Mouse (Mus musculus) forebrain, embryonic 15.5 days (tissue): ENCODE data around the gene Ano10. TPM values are rescaled to one million over a fixed set of nuclear protein-coding genes. Genes with fewer than 3 reads are reported as not detected.

Source experiments
- ATAC-seq: fragments of 200-750 bp; cut with Nextera tagmentation; replicated peaks from 2 replicates; pipeline ENCODE4 v1.8.0; 2017; ENCODE audit warnings: mild to moderate bottlenecking, moderate TSS enrichment, moderate library complexity
- H3K27ac ChIP-seq: fragments of 300-500 bp; sonication (generic); replicated peaks from 2 replicates; pipeline ENCODE4 v1.5.1; 2015; ENCODE audit warnings: mild to moderate bottlenecking, inconsistent platforms
- H3K27me3 ChIP-seq: fragments of 300-500 bp; sonication (generic); 2 replicates; pipeline ENCODE4 v1.6.1; 2015; ENCODE audit warnings: inconsistent platforms
- H3K36me3 ChIP-seq: fragments of 300-500 bp; sonication (generic); 2 replicates; pipeline ENCODE4 v1.6.1; 2015; ENCODE audit warnings: mild to moderate bottlenecking, inconsistent platforms
- H3K4me1 ChIP-seq: fragments of 300-500 bp; sonication (generic); 2 replicates; pipeline ENCODE4 v1.6.1; 2015; ENCODE audit warnings: inconsistent platforms
- H3K4me2 ChIP-seq: fragments of 300-500 bp; sonication (generic); replicated peaks from 2 replicates; pipeline ENCODE4 v1.6.1; 2015; ENCODE audit warnings: mild to moderate bottlenecking, inconsistent platforms
- H3K4me3 ChIP-seq: fragments of 300-500 bp; sonication (generic); 2 replicates; pipeline ENCODE4 v1.5.1; 2015; ENCODE audit warnings: mild to moderate bottlenecking, inconsistent platforms
- H3K9ac ChIP-seq: fragments of 300-500 bp; sonication (generic); replicated peaks from 2 replicates; pipeline ENCODE4 v1.6.1; 2015; ENCODE audit warnings: mild to moderate bottlenecking, inconsistent platforms
- H3K9me3 ChIP-seq: fragments of 300-500 bp; sonication (generic); 2 replicates; pipeline ENCODE4 v1.6.1; 2016; ENCODE audit warnings: inconsistent platforms
- WGBS: fragments of 180-500 bp; shearing (Covaris S2); methylation state at CpG from one replicate; pipeline ENCODE4 v1.1.7; 2015; ENCODE audit warnings: mixed read lengths; 5-methylcytosine and 5-hydroxymethylcytosine counted together
- polyA plus RNA-seq: library from polyadenylated mRNA; unstranded; fragments of >200 nt; fragmentation: Nextera tagmentation; extraction: Ambion mirVana; gene quantifications from 2 replicates; pipeline ENCODE4 v1.2.1, GENCODE M21; 2015

Gene Ano10
- polyA plus RNA-seq, 1 experiment from 2014 or later: 35.2 TPM

GRCm38 (mm10) chr9:122146124-122146870 is 147.9 kb downstream of the Ano10 start:
- H3K4me2 ChIP-seq: no peak overlapping the region
- no peak overlapping the region for H3K27ac ChIP-seq
- no peak overlapping the region for H3K9ac ChIP-seq
- H3K36me3 ChIP-seq: peaks cover 17% of the 10 kb centered on the region
- no peak for ATAC-seq
- no peak overlapping the region for H3K4me3 ChIP-seq
- no peaks in the 10 kb centered on the region for H3K4me1 ChIP-seq
- WGBS: 87% methylated on average over 4 of the region's 4 CpGs
- no peaks in the 10 kb centered on the region for H3K9me3 ChIP-seq
- H3K27me3 ChIP-seq: no peaks in the 10 kb centered on the region

- no peak for ATAC-seq
- Histone ChIP-seq H3K4me2 (no peak overlapping the region), H3K9me3 (no peaks in the 10 kb centered on the region), H3K4me1 (no peaks in the 10 kb centered on the region), H3K4me3 (no peak overlapping the region), H3K27ac (no peak overlapping the region), H3K9ac (no peak overlapping the region), H3K27me3 (no peaks in the 10 kb centered on the region), H3K36me3 (peaks cover 17% of the 10 kb centered on the region)
Observed at GRCm38 (mm10) chr9:122145677-122146076, 148.5 kb downstream of the Ano10 start.

- H3K4me3 ChIP-seq: no peak overlapping the region
- no peak for ATAC-seq
- H3K27ac ChIP-seq: no peak overlapping the region
- no peaks in the 10 kb centered on the region for H3K9me3 ChIP-seq
- H3K27me3 ChIP-seq: no peaks in the 10 kb centered on the region
- peaks cover 17% of the 10 kb centered on the region for H3K36me3 ChIP-seq
- over 99% methylated on average over 3 of the region's 3 CpGs for WGBS
- no peak overlapping the region for H3K9ac ChIP-seq
- H3K4me2 ChIP-seq: no peak overlapping the region
- no peaks in the 10 kb centered on the region for H3K4me1 ChIP-seq
Observed at GRCm38 (mm10) chr9:122144776-122145175, 149.4 kb downstream of the Ano10 start.

- Histone ChIP-seq H3K9ac (no peak overlapping the region), H3K4me1 (no peaks in the 10 kb centered on the region), H3K9me3 (no peaks in the 10 kb centered on the region), H3K4me3 (no peak overlapping the region), H3K27me3 (no peaks in the 10 kb centered on the region), H3K27ac (no peak overlapping the region), H3K36me3 (peaks cover 17% of the 10 kb centered on the region), H3K4me2 (no peak overlapping the region)
- 84% methylated on average over 1 of the region's 1 CpGs for WGBS
- no peak for ATAC-seq
Observed at GRCm38 (mm10) chr9:122143219-122143618, 151.0 kb downstream of the Ano10 start.

GRCm38 (mm10) chr9:122139236-122139635 is 155.0 kb downstream of the Ano10 start:
- H3K4me3 ChIP-seq: no peak overlapping the region

GRCm38 (mm10) chr9:122138371-122139029 is 155.7 kb downstream of the Ano10 start:
- H3K27ac ChIP-seq: no peak overlapping the region
- peaks cover 8% of the 10 kb centered on the region for H3K36me3 ChIP-seq
- ATAC-seq: no peak
- no peak overlapping the region for H3K4me2 ChIP-seq
- H3K4me3 ChIP-seq: no peak overlapping the region
- WGBS: 96% methylated on average over 4 of the region's 4 CpGs
- H3K27me3 ChIP-seq: no peaks in the 10 kb centered on the region
- H3K4me1 ChIP-seq: no peaks in the 10 kb centered on the region
- H3K9ac ChIP-seq: no peak overlapping the region
- H3K9me3 ChIP-seq: no peaks in the 10 kb centered on the region

More at GRCm38 (mm10) chr9:122139236-122139635, 155.0 kb downstream of the Ano10 start:
- Histone ChIP-seq H3K27ac (no peak overlapping the region), H3K9ac (no peak overlapping the region), H3K9me3 (no peaks in the 10 kb centered on the region), H3K27me3 (no peaks in the 10 kb centered on the region), H3K4me1 (no peaks in the 10 kb centered on the region), H3K36me3 (peaks cover 14% of the 10 kb centered on the region; the same call in 1 of the 2 replicates), H3K4me2 (no peak overlapping the region)
- 55% methylated on average over 2 of the region's 2 CpGs for WGBS
- ATAC-seq: no peak

GRCm38 (mm10) chr9:122137960-122138359 is 156.3 kb downstream of the Ano10 start:
- H3K4me3 ChIP-seq: no peak overlapping the region
- H3K27me3 ChIP-seq: no peaks in the 10 kb centered on the region
- ATAC-seq: no peak
- H3K9ac ChIP-seq: no peak overlapping the region
- 75% methylated on average over 1 of the region's 1 CpGs for WGBS
- peaks cover 8% of the 10 kb centered on the region for H3K36me3 ChIP-seq
- no peak overlapping the region for H3K27ac ChIP-seq
- H3K9me3 ChIP-seq: no peaks in the 10 kb centered on the region
- no peaks in the 10 kb centered on the region for H3K4me1 ChIP-seq
- no peak overlapping the region for H3K4me2 ChIP-seq

- no peak for ATAC-seq
- Histone ChIP-seq H3K4me1 (0 out of 2 replicates have a peak, but pooled peaks cover 5% of the 10 kb centered on the region), H3K4me2 (no peak overlapping the region), H3K9me3 (no peaks in the 10 kb centered on the region), H3K4me3 (no peak overlapping the region), H3K27me3 (no peaks in the 10 kb centered on the region), H3K27ac (no peak overlapping the region), H3K9ac (no peak overlapping the region), H3K36me3 (peaks cover 11% of the 10 kb centered on the region)
- WGBS: 78% methylated on average over 2 of the region's 2 CpGs
Observed at GRCm38 (mm10) chr9:122135885-122136170, 158.4 kb downstream of the Ano10 start.

- WGBS: 78% methylated on average over 1 of the region's 1 CpGs
- H3K4me2 ChIP-seq: no peak overlapping the region
- H3K27me3 ChIP-seq: no peaks in the 10 kb centered on the region
- no peak overlapping the region for H3K27ac ChIP-seq
- H3K9ac ChIP-seq: no peak overlapping the region
- no peak for ATAC-seq
- H3K4me3 ChIP-seq: no peak overlapping the region
- no peaks in the 10 kb centered on the region for H3K9me3 ChIP-seq
- H3K36me3 ChIP-seq: peaks cover 11% of the 10 kb centered on the region
- 0 out of 2 replicates have a peak, but pooled peaks cover 9% of the 10 kb centered on the region for H3K4me1 ChIP-seq
Observed at GRCm38 (mm10) chr9:122135095-122135884, 158.9 kb downstream of the Ano10 start.

- H3K9me3 ChIP-seq: no peaks in the 10 kb centered on the region
- H3K4me3 ChIP-seq: no peak overlapping the region
Observed at GRCm38 (mm10) chr9:122132145-122132544, 162.1 kb downstream of the Ano10 start.

GRCm38 (mm10) chr9:122130666-122131065 is 163.6 kb downstream of the Ano10 start:
- Histone ChIP-seq H3K27me3 (no peaks in the 10 kb centered on the region), H3K36me3 (peaks cover 3% of the 10 kb centered on the region; the same call in 1 of the 2 replicates), H3K4me2 (no peak overlapping the region), H3K9ac (no peak overlapping the region), H3K27ac (peak overlapping the region; percentile 3; the same call in 1 of the 2 replicates), H3K4me3 (no peak overlapping the region), H3K4me1 (0 out of 2 replicates have a peak, but pooled peaks cover 9% of the 10 kb centered on the region), H3K9me3 (no peaks in the 10 kb centered on the region)
- WGBS: 42% methylated on average over 3 of the region's 3 CpGs
- no peak for ATAC-seq

More at GRCm38 (mm10) chr9:122132145-122132544, 162.1 kb downstream of the Ano10 start:
- H3K27me3 ChIP-seq: no peaks in the 10 kb centered on the region
- 0 out of 2 replicates have a peak, but pooled peaks cover 9% of the 10 kb centered on the region for H3K4me1 ChIP-seq
- peaks cover 7% of the 10 kb centered on the region for H3K36me3 ChIP-seq
- no peak overlapping the region for H3K27ac ChIP-seq
- H3K9ac ChIP-seq: no peak overlapping the region
- ATAC-seq: no peak
- WGBS: 87% methylated on average over 7 of the region's 7 CpGs
- H3K4me2 ChIP-seq: no peak overlapping the region

- Histone ChIP-seq H3K4me1 (0 out of 2 replicates have a peak, but pooled peaks cover 9% of the 10 kb centered on the region), H3K36me3 (peaks cover 3% of the 10 kb centered on the region; the same call in 1 of the 2 replicates), H3K9ac (no peak overlapping the region), H3K9me3 (no peaks in the 10 kb centered on the region), H3K4me3 (no peak overlapping the region), H3K27ac (no peak overlapping the region), H3K27me3 (no peaks in the 10 kb centered on the region), H3K4me2 (no peak overlapping the region)
- no peak for ATAC-seq
- 87% methylated on average over 5 of the region's 5 CpGs for whole genome bisulfite sequencing
Observed at GRCm38 (mm10) chr9:122128686-122129085, 165.5 kb downstream of the Ano10 start.
